Mouse (Mus musculus) myocyte (in vitro differentiated cells): ENCODE measurements around the gene 2510009E07Rik. TPM values are rescaled to one million over a fixed set of nuclear protein-coding genes. Genes with fewer than 3 reads are reported as not detected.
"Not testable (repeated sequence)": the region's sequence is repeated elsewhere in the genome, so short reads cannot be mapped to it uniquely, and the experiment has no call there.

Source experiments
- H3K27me3 ChIP-seq: one replicate; pipeline ENCODE4 v1.6.1; 2011; ENCODE audit not compliant: control insufficient read depth, insufficient read depth, insufficient read length
- H3K36me3 ChIP-seq: one replicate; pipeline ENCODE4 v1.6.1; 2011; ENCODE audit not compliant: control insufficient read depth, insufficient read depth
- H3K4me2 ChIP-seq: one replicate; pipeline ENCODE4 v1.6.1; 2011; ENCODE audit warnings: low read depth, control low read depth
- H3K4me3 ChIP-seq: one replicate; pipeline ENCODE4 v1.5.1; 2011; ENCODE audit warnings: mild to moderate bottlenecking, control low read depth, moderate library complexity
- H3K79me2 ChIP-seq: one replicate; pipeline ENCODE4 v1.6.1; 2011; ENCODE audit not compliant: control insufficient read depth, insufficient read depth
- H3ac ChIP-seq: one replicate; pipeline ENCODE4 v1.6.1; 2011; ENCODE audit not compliant: control insufficient read depth, insufficient read length
- CEBPB ChIP-seq: IDR thresholded peaks from 2 replicates; pipeline ENCODE4 v1.6.1; 2011; ENCODE audit warnings: mild to moderate bottlenecking, moderate library complexity; ENCODE audit not compliant: poor library complexity, insufficient read depth, severe bottlenecking
- E2F4 ChIP-seq: IDR thresholded peaks from one replicate; pipeline ENCODE4 v1.6.1; 2011; ENCODE audit warnings: mild to moderate bottlenecking, control low read depth, moderate library complexity; ENCODE audit not compliant: insufficient read depth
- MAX ChIP-seq: IDR thresholded peaks from one replicate; pipeline ENCODE4 v1.6.1; 2011; ENCODE audit warnings: low read depth, mild to moderate bottlenecking, control low read depth
- MYOD1 ChIP-seq, 3 experiments: IDR thresholded peaks; one replicate each; pipeline ENCODE4 v1.6.1; 2011; ENCODE audit warnings: control low read depth in 2 of 3, low read depth in 2 of 3, mild to moderate bottlenecking in 2 of 3, moderate library complexity in 1 of 3; ENCODE audit not compliant: insufficient read length in 2 of 3, control insufficient read depth in 1 of 3
- MYOG ChIP-seq, 3 experiments: IDR thresholded peaks; one replicate each; pipeline ENCODE4 v1.6.1; 2011; ENCODE audit warnings: control low read depth in 2 of 3, low read depth in 2 of 3, mild to moderate bottlenecking in 2 of 3; ENCODE audit not compliant: insufficient read length in 2 of 3, control insufficient read depth in 1 of 3, insufficient read depth in 1 of 3
- POLR2A ChIP-seq: IDR thresholded peaks from one replicate; pipeline ENCODE4 v1.6.1; 2011; ENCODE audit warnings: low read depth, mild to moderate bottlenecking, control low read depth, moderate library complexity; ENCODE audit not compliant: insufficient read length
- POLR2AphosphoS2 ChIP-seq: IDR thresholded peaks from one replicate; pipeline ENCODE4 v1.6.1; 2011; ENCODE audit warnings: low read depth, control low read depth; ENCODE audit not compliant: insufficient read length
- REST ChIP-seq: IDR thresholded peaks from one replicate; pipeline ENCODE4 v1.6.1; 2011; ENCODE audit warnings: mild to moderate bottlenecking, control low read depth, moderate library complexity; ENCODE audit not compliant: insufficient read depth, insufficient read length
- SRF ChIP-seq: IDR thresholded peaks from one replicate; pipeline ENCODE4 v1.6.1; 2011; ENCODE audit warnings: low read depth; ENCODE audit not compliant: control insufficient read depth, insufficient read length
- TCF12 ChIP-seq: IDR thresholded peaks from one replicate; pipeline ENCODE4 v1.6.1; 2011; ENCODE audit warnings: mild to moderate bottlenecking, control low read depth; ENCODE audit not compliant: poor library complexity, insufficient read depth, severe bottlenecking
- TCF3 ChIP-seq: IDR thresholded peaks from one replicate; pipeline ENCODE4 v1.6.1; 2011; ENCODE audit warnings: low read depth, control low read depth; ENCODE audit not compliant: insufficient read length
- USF1 ChIP-seq: IDR thresholded peaks from one replicate; pipeline ENCODE4 v1.6.1; 2011; ENCODE audit warnings: low read depth, mild to moderate bottlenecking, control low read depth, moderate library complexity
- polyA plus RNA-seq: library from polyadenylated mRNA; unstranded; fragments of >200 nt; fragmentation: generic; extraction: Trizol; gene quantifications from one replicate; pipeline ENCODE4 v1.2.1, GENCODE M21; 2012; ENCODE audit warnings: missing spikeins

Gene 2510009E07Rik
- polyA plus RNA-seq, 1 experiment: 4.4 TPM

DNA sequence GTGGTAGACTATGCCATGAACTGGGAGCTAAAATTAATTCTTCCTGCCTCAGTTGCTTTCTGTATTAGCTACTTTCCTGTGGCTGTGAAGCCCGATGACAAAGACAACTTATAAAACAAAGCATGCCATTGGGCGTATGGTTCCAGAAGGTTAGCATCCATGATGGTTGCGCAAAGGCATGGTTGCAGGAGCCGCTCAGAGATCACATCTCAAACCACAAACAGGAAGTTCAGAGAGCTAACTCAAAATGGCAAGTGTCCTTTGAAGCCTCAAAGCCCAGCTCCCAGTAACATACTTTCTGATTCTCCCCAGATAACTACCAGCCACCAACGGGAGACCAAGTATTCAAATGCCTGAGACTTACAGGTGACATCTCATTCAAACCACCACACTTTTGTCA lies 5.3 kb downstream of the 2510009E07Rik start:
- Histone ChIP-seq H3K4me2 (no peak overlapping the region), H3K79me2 (no peaks in the 10 kb centered on the region), H3ac (no peak overlapping the region), H3K27me3 (no peaks in the 10 kb centered on the region), H3K4me3 (no peak overlapping the region), H3K36me3 (no peaks in the 10 kb centered on the region)
- no peak for TF ChIP-seq POLR2A
- no peak for TF ChIP-seq USF1
- no peak for TF ChIP-seq MAX
- TF ChIP-seq SRF: no peak
- TF ChIP-seq MYOD1 (IDR thresholded peaks at IDR 0.05; ENCODE audit: control insufficient read depth in 1 of 3, insufficient read length in 2 of 3, low read depth in 2 of 3): no peak
- TF ChIP-seq TCF3: no peak
- TF ChIP-seq POLR2AphosphoS2: no peak

DNA sequence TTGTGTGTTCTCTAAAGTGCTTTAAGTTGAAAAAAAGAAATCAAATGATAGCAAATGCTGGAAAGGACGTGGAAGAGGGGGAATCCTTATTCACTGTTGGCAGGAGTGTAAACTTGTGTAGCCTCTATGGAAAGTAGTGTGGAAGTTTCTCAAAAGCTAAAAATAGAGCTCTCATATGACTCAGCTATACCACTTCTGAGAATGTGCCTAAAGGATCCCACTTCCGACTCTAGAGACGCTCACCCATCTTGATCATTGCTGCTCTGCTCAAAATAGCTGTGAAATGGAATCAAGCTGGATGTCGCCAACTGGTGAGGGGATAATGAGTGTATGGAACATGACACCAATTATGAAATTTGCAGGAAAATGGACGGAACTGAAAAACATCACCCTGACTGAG lies 7.1 kb downstream of the 2510009E07Rik start:
- Histone ChIP-seq H3K36me3 (no peaks in the 10 kb centered on the region), H3ac (no peak overlapping the region), H3K79me2 (no peaks in the 10 kb centered on the region), H3K4me3 (no peak overlapping the region), H3K27me3 (no peaks in the 10 kb centered on the region), H3K4me2 (peak overlapping the region; percentile 2)
- TF ChIP-seq SRF: no peak
- no peak for TF ChIP-seq USF1
- TF ChIP-seq TCF12: no peak
- TF ChIP-seq POLR2A: no peak
- no peak for TF ChIP-seq REST

DNA sequence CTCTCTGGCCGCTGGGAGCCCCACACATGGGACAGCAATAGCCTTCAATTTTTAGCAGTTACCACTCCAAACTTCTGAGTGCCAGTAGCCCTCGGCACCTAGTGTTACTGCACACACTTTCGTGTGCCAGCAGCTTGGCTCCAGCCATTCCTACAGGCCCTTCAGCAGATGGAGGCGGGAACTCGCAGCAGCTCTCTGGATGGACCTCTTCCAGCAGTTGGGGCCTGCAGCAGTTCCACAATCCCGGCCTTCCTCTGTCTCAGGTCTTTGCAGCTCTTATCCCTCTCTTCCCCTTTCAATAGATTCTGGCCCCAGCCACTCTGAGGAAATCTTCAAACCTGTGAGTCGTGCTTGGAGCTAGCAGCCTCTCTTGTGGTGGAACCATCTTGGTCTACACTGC lies 17.7 kb downstream of the 2510009E07Rik start:
- Histone ChIP-seq H3K36me3 (no peaks in the 10 kb centered on the region), H3K4me3 (no peak overlapping the region), H3K79me2 (no peaks in the 10 kb centered on the region), H3K4me2 (no peak overlapping the region), H3K27me3 (no peaks in the 10 kb centered on the region), H3ac (no peak overlapping the region)
- TF ChIP-seq MYOD1 (IDR thresholded peaks at IDR 0.05; ENCODE audit: control insufficient read depth in 1 of 3, insufficient read length in 2 of 3, low read depth in 2 of 3) (no peak), MYOG (IDR thresholded peaks at IDR 0.05; ENCODE audit: control insufficient read depth in 1 of 3, insufficient read depth in 1 of 3, insufficient read length in 2 of 3, low read depth in 2 of 3) (no peak), REST (no peak), USF1 (no peak), TCF3 (no peak), POLR2AphosphoS2 (no peak), CEBPB (no peak)

DNA sequence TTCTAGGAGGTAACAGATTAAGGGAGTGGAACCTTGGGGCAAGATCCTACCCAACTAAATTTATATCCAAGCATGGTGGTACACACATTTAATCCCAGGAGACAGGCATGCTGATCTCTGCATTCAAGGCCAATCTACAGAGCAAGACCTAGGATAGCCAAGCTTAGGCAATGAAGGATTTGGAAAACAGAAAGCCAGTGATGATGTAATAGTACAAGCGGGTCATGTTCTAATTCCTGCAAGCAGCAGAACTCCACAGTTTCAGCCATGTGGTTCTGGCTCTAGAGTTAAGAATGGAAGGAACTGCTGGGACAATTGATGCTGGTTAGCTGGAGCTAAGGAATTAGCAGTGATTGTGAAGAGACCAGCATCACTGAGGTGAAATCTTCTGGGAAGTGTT lies 20.8 kb downstream of the 2510009E07Rik start:
- H3K4me2 ChIP-seq, H3K36me3 ChIP-seq, H3K4me3 ChIP-seq, H3K27me3 ChIP-seq, H3ac ChIP-seq, H3K79me2 ChIP-seq: not testable (repeated sequence)

DNA sequence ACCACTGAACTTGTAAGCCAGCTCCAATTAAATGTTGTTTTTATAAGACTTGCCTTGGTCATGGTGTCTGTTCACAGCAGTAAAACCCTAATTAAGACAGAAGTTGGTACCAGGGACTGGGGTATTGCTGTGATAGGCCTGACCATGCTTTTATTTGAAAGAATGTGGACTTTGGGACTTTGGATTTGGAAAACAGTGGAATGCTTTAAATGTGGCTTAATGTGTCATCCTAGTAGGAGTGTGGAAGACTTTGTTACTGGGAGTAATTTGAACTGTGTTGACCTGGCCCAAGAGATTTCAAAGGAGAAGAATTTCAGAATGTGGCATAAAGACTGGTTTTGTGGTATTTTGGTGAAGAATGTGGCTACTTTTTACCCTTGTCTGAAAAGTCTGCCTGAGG lies 21.4 kb downstream of the 2510009E07Rik start:
- not testable (repeated sequence) for H3K79me2 ChIP-seq, H3K4me2 ChIP-seq, H3K36me3 ChIP-seq, H3K4me3 ChIP-seq, H3K27me3 ChIP-seq, H3ac ChIP-seq

DNA sequence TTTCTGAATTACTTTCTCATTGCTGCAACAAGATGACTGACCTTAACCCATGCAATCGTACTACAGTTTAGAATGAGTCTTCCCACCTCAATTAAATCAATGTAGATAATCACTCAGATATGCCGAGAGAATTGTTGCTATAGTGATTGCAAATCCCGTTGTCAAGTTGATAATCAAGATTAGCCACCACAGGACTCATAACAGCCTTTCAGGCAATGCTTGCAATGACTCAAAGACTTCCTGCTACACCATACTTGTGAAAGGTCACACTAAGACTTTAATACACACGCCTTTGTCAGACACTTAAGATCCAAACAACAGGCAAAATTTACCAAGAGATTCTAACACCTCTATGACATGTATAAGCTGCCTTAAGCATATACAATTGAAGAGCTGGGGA lies 22.6 kb downstream of the 2510009E07Rik start:
- Histone ChIP-seq H3K36me3 (no peaks in the 10 kb centered on the region), H3K27me3 (no peaks in the 10 kb centered on the region), H3K4me3 (no peak overlapping the region), H3K4me2 (no peak overlapping the region), H3ac (no peak overlapping the region), H3K79me2 (no peaks in the 10 kb centered on the region)
- TF ChIP-seq E2F4 (no peak), SRF (no peak), TCF12 (no peak), USF1 (no peak), MAX (no peak), POLR2A (no peak), CEBPB (no peak), POLR2AphosphoS2 (no peak), REST (no peak), MYOD1 (IDR thresholded peaks at IDR 0.05; ENCODE audit: control insufficient read depth in 1 of 3, insufficient read length in 2 of 3, low read depth in 2 of 3) (no peak), TCF3 (no peak), MYOG (IDR thresholded peaks at IDR 0.05; ENCODE audit: control insufficient read depth in 1 of 3, insufficient read depth in 1 of 3, insufficient read length in 2 of 3, low read depth in 2 of 3) (no peak)
